Mouse (Mus musculus): ENCODE data around the gene Grb7.

Grb7 gene

GRCm38 (mm10) chr11:98446562-98447474 lies 624 bp downstream of the Grb7 start:
- peak; percentile 66 for DNase-seq

- no peak for DNase-seq
Measured at GRCm38 (mm10) chr11:98447475-98447834, 1.3 kb downstream of the Grb7 start.

- peak; percentile 55 for DNase-seq
Measured at GRCm38 (mm10) chr11:98448191-98448790, 2.1 kb downstream of the Grb7 start.

GRCm38 (mm10) chr11:98449419-98449818 lies 3.2 kb downstream of the Grb7 start:
- no peak for DNase-seq

GRCm38 (mm10) chr11:98449921-98450771 lies 4.0 kb downstream of the Grb7 start:
- no peak for DNase-seq

- no peak for DNase-seq
Measured at GRCm38 (mm10) chr11:98455484-98455883, 9.3 kb downstream of the Grb7 start.

GRCm38 (mm10) chr11:98456545-98456944 lies 10.4 kb downstream of the Grb7 start:
- DNase-seq, result no peak

- DNase-seq, result no peak
Measured at GRCm38 (mm10) chr11:98456945-98457344, 10.8 kb downstream of the Grb7 start.

- DNase-seq, result peak; percentile 86
Measured at GRCm38 (mm10) chr11:98457367-98458120, 11.3 kb downstream of the Grb7 start.

GRCm38 (mm10) chr11:98458121-98458990 lies 12.2 kb downstream of the Grb7 start:
- no peak for DNase-seq

- DNase-seq, result no peak
Measured at GRCm38 (mm10) chr11:98459071-98459741, 13.0 kb downstream of the Grb7 start.

GRCm38 (mm10) chr11:98459860-98460259 lies 13.7 kb downstream of the Grb7 start:
- DNase-seq, result no peak

- no peak for DNase-seq
Measured at GRCm38 (mm10) chr11:98461109-98461720, 15.0 kb downstream of the Grb7 start.

- no peak for DNase-seq
Measured at GRCm38 (mm10) chr11:98462255-98462654, 16.1 kb downstream of the Grb7 start.

GRCm38 (mm10) chr11:98463911-98464310 lies 17.7 kb downstream of the Grb7 start:
- no peak for DNase-seq

- DNase-seq, result no peak
Measured at GRCm38 (mm10) chr11:98464516-98464915, 18.3 kb downstream of the Grb7 start.

- DNase-seq, result no peak
Measured at GRCm38 (mm10) chr11:98469761-98470714, 23.8 kb downstream of the Grb7 start.

- no peak for DNase-seq
Measured at GRCm38 (mm10) chr11:98470795-98471194, 24.6 kb downstream of the Grb7 start.

GRCm38 (mm10) chr11:98472696-98473095 lies 26.5 kb downstream of the Grb7 start:
- no peak for DNase-seq

All from liver (tissue).